Mouse (Mus musculus) heart, embryonic 14.5 days (tissue): Measurements from ENCODE around the gene Afap1. TPM values are rescaled to one million over a fixed set of nuclear protein-coding genes. Genes with fewer than 3 reads are reported as not detected.

ENCODE experiments used
- ATAC-seq: fragments of 200-750 bp; cut with Nextera tagmentation; 2 replicates; pipeline ENCODE4 v1.8.0; 2017; ENCODE audit warnings: low read depth, moderate TSS enrichment; ENCODE audit not compliant: insufficient number of reproducible peaks, insufficient read depth, low FRiP score
- H3K27ac ChIP-seq, 2 experiments: fragments of 200-500 bp in 1 of 2; fragments of 300-500 bp in 1 of 2; sonication (generic) in 1 of 2; replicated peaks in 1 of 2; 2 replicates each; pipeline ENCODE4 v1.5.1; 2012 to 2014; ENCODE audit warnings: low read depth in 2 of 2, low read length in 2 of 2, control low read depth in 1 of 2, mild to moderate bottlenecking in 1 of 2, mixed read lengths in 1 of 2; ENCODE audit not compliant: control insufficient read depth in 1 of 2, insufficient read depth in 1 of 2
- H3K27me3 ChIP-seq: fragments of 300-500 bp; sonication (generic); 2 replicates; pipeline ENCODE4 v1.6.1; 2014; ENCODE audit warnings: mild to moderate bottlenecking, low read length, control low read depth; ENCODE audit not compliant: control insufficient read depth, insufficient read depth
- H3K36me3 ChIP-seq: fragments of 300-500 bp; sonication (generic); 2 replicates; pipeline ENCODE4 v1.6.1; 2014; ENCODE audit warnings: mild to moderate bottlenecking, control low read depth, low read length, mixed read lengths; ENCODE audit not compliant: control insufficient read depth, insufficient read depth
- H3K4me1 ChIP-seq, 2 experiments: fragments of 200-500 bp in 1 of 2; fragments of 300-500 bp in 1 of 2; sonication (generic) in 1 of 2; 2 replicates each; pipeline ENCODE4 v1.6.1; 2012 to 2014; ENCODE audit warnings: low read length in 2 of 2, control low read depth in 1 of 2, mixed read lengths in 1 of 2; ENCODE audit not compliant: control insufficient read depth in 2 of 2, insufficient read depth in 2 of 2
- H3K4me2 ChIP-seq: fragments of 300-500 bp; sonication (generic); 2 replicates; pipeline ENCODE4 v1.6.1; 2014; ENCODE audit warnings: mild to moderate bottlenecking, low read length
- H3K4me3 ChIP-seq, 2 experiments: fragments of 200-500 bp in 1 of 2; fragments of 300-500 bp in 1 of 2; sonication (generic) in 1 of 2; 2 replicates each; pipeline ENCODE4 v1.5.1; 2012 to 2014; ENCODE audit warnings: low read length in 2 of 2, mild to moderate bottlenecking in 2 of 2, control low read depth in 1 of 2, low read depth in 1 of 2, moderate library complexity in 1 of 2; ENCODE audit not compliant: control insufficient read depth in 1 of 2, insufficient read depth in 1 of 2
- H3K9ac ChIP-seq: fragments of 300-500 bp; sonication (generic); 2 replicates; pipeline ENCODE4 v1.6.1; 2014; ENCODE audit warnings: mild to moderate bottlenecking, low read length
- H3K9me3 ChIP-seq: fragments of 300-500 bp; sonication (generic); 2 replicates; pipeline ENCODE4 v1.6.1; 2016; ENCODE audit warnings: low read length, control low read depth; ENCODE audit not compliant: control insufficient read depth
- WGBS: fragments of 180-500 bp; shearing (Covaris S2); extraction: QIAGEN DNeasy Blood & Tissue Kit; methylation state at CpG from one replicate; pipeline ENCODE4 v1.1.7; 2014; 5-methylcytosine and 5-hydroxymethylcytosine counted together
- polyA plus RNA-seq: library from polyadenylated mRNA; unstranded; fragments of >200 nt; fragmentation: Nextera tagmentation; extraction: Ambion mirVana; gene quantifications from 2 replicates; pipeline ENCODE4 v1.2.1, GENCODE M21; 2014

The Afap1 gene
- polyA plus RNA-seq, 1 experiment from 2014 or later, result 24.8 TPM

GRCm38 (mm10) chr5:35961271-35961670, 68.2 kb downstream of the Afap1 start:
- ATAC-seq, result no peak
- Histone ChIP-seq H3K4me2 (no peak overlapping the region), H3K4me3 (no peak overlapping the region), H3K9me3 (no peaks in the 10 kb centered on the region), H3K27ac (no peak overlapping the region), H3K27me3 (no peaks in the 10 kb centered on the region), H3K36me3 (peaks cover 91% of the 10 kb centered on the region), H3K4me1 (peaks cover 0 to 25% of the 10 kb centered on the region in 2 experiments; a peak in 3 of 4 replicates), H3K9ac (no peak overlapping the region)
- whole genome bisulfite sequencing, result 70% methylated on average over 8 of the region's 8 CpGs

GRCm38 (mm10) chr5:35963635-35964034, 70.5 kb downstream of the Afap1 start:
- Histone ChIP-seq H3K4me3 (no peak overlapping the region), H3K27ac (peak overlapping the region; percentile 52 to 76; a peak in 3 of 4 replicates), H3K4me1 (peaks cover 0 to 25% of the 10 kb centered on the region in 2 experiments; a peak in 3 of 4 replicates), H3K9ac (0 out of 2 replicates have a peak overlapping the region, but pooled peaks have one; percentile 25), H3K9me3 (no peaks in the 10 kb centered on the region), H3K27me3 (no peaks in the 10 kb centered on the region), H3K36me3 (peaks cover 90% of the 10 kb centered on the region), H3K4me2 (no peak overlapping the region)
- 0 out of 2 replicates have a peak, but pooled peaks have one; percentile 41 for ATAC-seq
- 41% methylated on average over 9 of the region's 9 CpGs for WGBS

GRCm38 (mm10) chr5:35965036-35965435, 71.9 kb downstream of the Afap1 start:
- no peaks in the 10 kb centered on the region for H3K27me3 ChIP-seq
- no peak overlapping the region for H3K9ac ChIP-seq
- ATAC-seq, result no peak
- H3K27ac ChIP-seq, result no peak overlapping the region
- 85% methylated on average over 5 of the region's 5 CpGs for WGBS
- H3K4me2 ChIP-seq, result no peak overlapping the region
- H3K9me3 ChIP-seq, result no peaks in the 10 kb centered on the region
- H3K4me3 ChIP-seq, result no peak overlapping the region
- peaks cover 99% of the 10 kb centered on the region for H3K36me3 ChIP-seq
- peaks cover 0 to 25% of the 10 kb centered on the region in 2 experiments; a peak in 3 of 4 replicates for H3K4me1 ChIP-seq

DNA sequence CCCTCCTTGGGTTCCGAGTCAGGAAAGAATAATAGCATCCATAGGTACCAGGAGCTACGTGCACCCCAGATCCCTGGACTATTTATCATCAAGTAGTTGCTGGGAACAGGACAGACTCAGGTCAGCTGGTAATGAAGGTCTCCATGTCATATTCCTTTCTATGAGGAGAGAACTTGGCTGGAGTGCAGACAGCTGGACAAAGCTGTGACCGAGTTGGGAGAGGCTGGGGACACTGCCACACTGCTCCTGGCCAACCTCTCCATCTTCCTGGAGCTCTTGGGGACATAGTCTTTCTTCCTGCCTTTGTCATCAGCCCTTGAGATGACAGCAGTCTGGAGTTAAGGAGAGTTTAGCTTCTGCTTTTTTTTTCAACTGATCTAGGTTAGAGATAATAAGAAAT, 76.7 kb downstream of the Afap1 start:
- H3K4me2 ChIP-seq, result no peak overlapping the region
- peaks cover 21 to 27% of the 10 kb centered on the region in 2 experiments for H3K4me1 ChIP-seq
- no peak overlapping the region for H3K9ac ChIP-seq
- no peak overlapping the region for H3K4me3 ChIP-seq
- no peak overlapping the region for H3K27ac ChIP-seq
- whole genome bisulfite sequencing, result 65% methylated on average over 3 of the region's 3 CpGs
- ATAC-seq, result no peak
- H3K9me3 ChIP-seq, result no peaks in the 10 kb centered on the region
- no peaks in the 10 kb centered on the region for H3K27me3 ChIP-seq
- peaks cover 83% of the 10 kb centered on the region for H3K36me3 ChIP-seq

DNA sequence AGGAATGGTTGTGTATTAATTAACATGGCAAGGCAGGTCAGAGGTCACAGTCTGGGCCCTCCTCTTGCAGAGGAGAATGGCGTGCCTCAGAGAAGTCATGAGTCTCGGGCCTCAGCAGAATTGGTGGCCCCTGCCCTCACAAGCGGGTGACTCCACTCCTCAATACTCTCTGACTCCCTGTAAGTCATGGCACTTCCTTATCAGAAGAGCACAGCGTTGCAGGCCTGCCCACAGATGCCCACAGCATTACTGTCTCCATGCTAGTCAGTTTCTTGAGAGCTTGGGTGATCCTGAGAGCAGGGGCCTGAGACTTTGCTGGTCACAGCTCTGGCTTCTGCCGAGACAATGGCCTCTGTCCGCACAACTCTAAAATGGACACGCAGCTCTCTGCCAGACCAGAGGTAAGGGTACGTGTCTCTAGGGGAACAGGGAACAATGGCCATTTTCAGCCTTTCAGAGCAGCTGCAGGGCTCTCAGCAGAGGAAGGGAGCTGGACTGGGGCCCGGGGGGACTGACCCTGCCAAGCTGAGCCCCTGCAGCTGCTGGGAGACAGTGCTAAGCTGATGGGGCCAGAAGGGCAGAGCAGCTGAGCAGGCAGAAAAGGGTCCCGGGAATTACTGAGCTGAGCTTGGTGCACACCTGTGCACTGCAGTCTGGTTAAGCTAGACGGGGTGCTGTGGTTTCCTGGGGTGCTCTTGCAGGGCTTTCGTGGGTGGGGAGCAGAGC, 77.4 kb downstream of the Afap1 start:
- Histone ChIP-seq H3K4me3 (no peak overlapping the region), H3K4me1 (peaks cover 21 to 28% of the 10 kb centered on the region in 2 experiments), H3K9ac (no peak overlapping the region), H3K27me3 (no peaks in the 10 kb centered on the region), H3K9me3 (no peaks in the 10 kb centered on the region), H3K27ac (peak overlapping the region in 1 of 2 experiments; percentile 64; a peak in 2 of 4 replicates), H3K4me2 (no peak overlapping the region), H3K36me3 (peaks cover 83% of the 10 kb centered on the region)
- no peak for ATAC-seq
- 70% methylated on average over 12 of the region's 12 CpGs for WGBS

- H3K36me3 ChIP-seq, result peaks cover 83% of the 10 kb centered on the region
These were observed 78.9 kb downstream of the Afap1 start for GRCm38 (mm10) chr5:35971841-35972578.

GRCm38 (mm10) chr5:35972739-35973138, 79.6 kb downstream of the Afap1 start:
- Histone ChIP-seq H3K4me2 (no peak overlapping the region), H3K9me3 (no peaks in the 10 kb centered on the region), H3K27me3 (no peaks in the 10 kb centered on the region), H3K27ac (peak overlapping the region in 1 of 2 experiments; percentile 70; a peak in 2 of 4 replicates), H3K36me3 (peaks cover 83% of the 10 kb centered on the region), H3K4me3 (no peak overlapping the region), H3K4me1 (peaks cover 21 to 30% of the 10 kb centered on the region in 2 experiments), H3K9ac (peak overlapping the region; percentile 3; the same call in 1 of the 2 replicates)
- whole genome bisulfite sequencing, result 43% methylated on average over 7 of the region's 7 CpGs
- 0 out of 2 replicates have a peak, but pooled peaks have one; percentile 28 for ATAC-seq

More at GRCm38 (mm10) chr5:35971841-35972578, 78.9 kb downstream of the Afap1 start:
- 54% methylated on average over 10 of the region's 10 CpGs for WGBS
- H3K4me3 ChIP-seq, result no peak overlapping the region
- peaks cover 21 to 30% of the 10 kb centered on the region in 2 experiments for H3K4me1 ChIP-seq
- no peak for ATAC-seq
- peak overlapping the region in 1 of 2 experiments; percentile 70; a peak in 2 of 4 replicates for H3K27ac ChIP-seq
- no peak overlapping the region for H3K4me2 ChIP-seq
- H3K27me3 ChIP-seq, result no peaks in the 10 kb centered on the region
- H3K9ac ChIP-seq, result 0 out of 2 replicates have a peak overlapping the region, but pooled peaks have one; percentile 17
- no peaks in the 10 kb centered on the region for H3K9me3 ChIP-seq
